Mouse (Mus musculus) embryonic facial prominence, embryonic 12.5 days (tissue): Measurements from ENCODE around the gene Adamts10. TPM values are rescaled to one million over a fixed set of nuclear protein-coding genes. Genes with fewer than 3 reads are reported as not detected.
A peak's percentile ranks its signal among the peaks of the same experiment; 100 is the strongest.

Experiments used
- ATAC-seq: fragments of 200-750 bp; cut with Nextera tagmentation; 2 replicates; pipeline ENCODE4 v1.8.0; 2017; ENCODE audit not compliant: insufficient number of reproducible peaks, insufficient read depth, low FRiP score, low TSS enrichment
- H3K27ac ChIP-seq: fragments of 300-500 bp; sonication (generic); 2 replicates; pipeline ENCODE4 v1.5.1; 2016; ENCODE audit warnings: mild to moderate bottlenecking
- H3K27me3 ChIP-seq: fragments of 300-500 bp; sonication (generic); 2 replicates; pipeline ENCODE4 v1.6.1; 2016; ENCODE audit warnings: mild to moderate bottlenecking, moderate library complexity
- H3K36me3 ChIP-seq: fragments of 300-500 bp; sonication (generic); 2 replicates; pipeline ENCODE4 v1.6.1; 2016; ENCODE audit warnings: mild to moderate bottlenecking
- H3K4me1 ChIP-seq: fragments of 300-500 bp; sonication (generic); 2 replicates; pipeline ENCODE4 v1.6.1; 2016
- H3K4me2 ChIP-seq: fragments of 300-500 bp; sonication (generic); replicated peaks from 2 replicates; pipeline ENCODE4 v1.6.1; 2016; ENCODE audit warnings: mild to moderate bottlenecking, moderate library complexity
- H3K4me3 ChIP-seq: fragments of 300-500 bp; sonication (generic); 2 replicates; pipeline ENCODE4 v1.5.1; 2016; ENCODE audit warnings: mild to moderate bottlenecking
- H3K9ac ChIP-seq: fragments of 300-500 bp; sonication (generic); 2 replicates; pipeline ENCODE4 v1.6.1; 2016; ENCODE audit warnings: mild to moderate bottlenecking, moderate library complexity
- H3K9me3 ChIP-seq: fragments of 300-500 bp; sonication (generic); 2 replicates; pipeline ENCODE4 v1.6.1; 2016; ENCODE audit warnings: mild to moderate bottlenecking, moderate library complexity
- WGBS: fragments of 180-500 bp; shearing (Covaris S2); methylation state at CpG from one replicate; pipeline ENCODE4 v1.1.7; 2016; 5-methylcytosine and 5-hydroxymethylcytosine counted together
- polyA plus RNA-seq: library from polyadenylated mRNA; unstranded; fragments of >200 nt; fragmentation: Nextera tagmentation; extraction: Ambion mirVana; gene quantifications from 2 replicates; pipeline ENCODE4 v1.2.1, GENCODE M21; 2016

Gene Adamts10
- 93.7 and 112 TPM in 2 replicates for polyA plus RNA-seq

GRCm38 (mm10) chr17:33523918-33524755 is at the start of gene Adamts10:
Adamts10 (plus strand) TSS chr17:33524204.
- WGBS = under 1% methylated on average over 44 of the region's 44 CpGs
- Histone ChIP-seq H3K27ac (peak within 1 kb of the TSS; percentile 90), H3K36me3 (peaks cover 13% of the 10 kb centered on the region), H3K9ac (peak within 1 kb of the TSS; percentile 71), H3K27me3 (no peaks in the 10 kb centered on the region), H3K4me3 (peak within 1 kb of the TSS; percentile 67), H3K9me3 (no peaks in the 10 kb centered on the region), H3K4me1 (peaks cover 19% of the 10 kb centered on the region), H3K4me2 (peak within 1 kb of the TSS; percentile 76)
- ATAC-seq = peak; percentile 59; the same call in 1 of the 2 replicates

- WGBS = 49% methylated on average over 6 of the region's 6 CpGs
These were observed 40.0 kb upstream of the Adamts10 start for GRCm38 (mm10) chr17:33484020-33484419.

GRCm38 (mm10) chr17:33487211-33487610 is 36.8 kb upstream of the Adamts10 start:
- ATAC-seq = no peak
- Histone ChIP-seq H3K27ac (no peak overlapping the region), H3K4me1 (no peaks in the 10 kb centered on the region), H3K36me3 (no peaks in the 10 kb centered on the region), H3K9me3 (no peaks in the 10 kb centered on the region), H3K27me3 (no peaks in the 10 kb centered on the region), H3K4me2 (no peak overlapping the region), H3K9ac (no peak overlapping the region), H3K4me3 (no peak overlapping the region)
- 84% methylated on average over 2 of the region's 2 CpGs for WGBS

More at GRCm38 (mm10) chr17:33484020-33484419, 40.0 kb upstream of the Adamts10 start:
- no peak for ATAC-seq
- Histone ChIP-seq H3K9me3 (no peaks in the 10 kb centered on the region), H3K36me3 (no peaks in the 10 kb centered on the region), H3K4me2 (no peak overlapping the region), H3K4me3 (no peak overlapping the region), H3K27ac (no peak overlapping the region), H3K27me3 (no peaks in the 10 kb centered on the region), H3K9ac (no peak overlapping the region), H3K4me1 (no peaks in the 10 kb centered on the region)

GRCm38 (mm10) chr17:33487652-33488051 is 36.4 kb upstream of the Adamts10 start:
- Histone ChIP-seq H3K4me2 (no peak overlapping the region), H3K9me3 (no peaks in the 10 kb centered on the region), H3K9ac (no peak overlapping the region), H3K27ac (no peak overlapping the region), H3K4me3 (no peak overlapping the region), H3K27me3 (no peaks in the 10 kb centered on the region), H3K4me1 (no peaks in the 10 kb centered on the region), H3K36me3 (no peaks in the 10 kb centered on the region)
- WGBS = no CpG with 5 or more reads among the region's 1 CpGs
- ATAC-seq = no peak

GRCm38 (mm10) chr17:33491371-33491770 is 32.6 kb upstream of the Adamts10 start:
- H3K4me1 ChIP-seq = no peaks in the 10 kb centered on the region
- H3K27me3 ChIP-seq = no peaks in the 10 kb centered on the region
- no peak overlapping the region for H3K9ac ChIP-seq
- H3K27ac ChIP-seq = no peak overlapping the region
- H3K4me2 ChIP-seq = no peak overlapping the region
- no peak overlapping the region for H3K4me3 ChIP-seq
- no peaks in the 10 kb centered on the region for H3K9me3 ChIP-seq
- WGBS = 86% methylated on average over 2 of the region's 2 CpGs
- no peak for ATAC-seq
- H3K36me3 ChIP-seq = no peaks in the 10 kb centered on the region

GRCm38 (mm10) chr17:33493065-33493464 is 30.9 kb upstream of the Adamts10 start:
- Histone ChIP-seq H3K27me3 (no peaks in the 10 kb centered on the region), H3K9me3 (no peaks in the 10 kb centered on the region), H3K36me3 (no peaks in the 10 kb centered on the region), H3K4me1 (no peaks in the 10 kb centered on the region), H3K27ac (no peak overlapping the region), H3K4me2 (no peak overlapping the region), H3K9ac (no peak overlapping the region), H3K4me3 (no peak overlapping the region)
- no peak for ATAC-seq
- WGBS = 66% methylated on average over 6 of the region's 6 CpGs

- H3K4me2 ChIP-seq = no peak overlapping the region
- H3K9me3 ChIP-seq = no peaks in the 10 kb centered on the region
- H3K4me1 ChIP-seq = no peaks in the 10 kb centered on the region
- H3K27ac ChIP-seq = no peak overlapping the region
- H3K36me3 ChIP-seq = no peaks in the 10 kb centered on the region
- no peak overlapping the region for H3K9ac ChIP-seq
- H3K27me3 ChIP-seq = no peaks in the 10 kb centered on the region
- no peak for ATAC-seq
- H3K4me3 ChIP-seq = no peak overlapping the region
These were observed 29.4 kb upstream of the Adamts10 start for GRCm38 (mm10) chr17:33494586-33494985.

- no peak overlapping the region for H3K9ac ChIP-seq
- no peaks in the 10 kb centered on the region; the same call in 1 of the 2 replicates for H3K4me1 ChIP-seq
- H3K9me3 ChIP-seq = no peaks in the 10 kb centered on the region
- H3K36me3 ChIP-seq = no peaks in the 10 kb centered on the region
- no peak for ATAC-seq
- H3K4me2 ChIP-seq = no peak overlapping the region
- 87% methylated on average over 1 of the region's 1 CpGs for WGBS
- H3K27me3 ChIP-seq = no peaks in the 10 kb centered on the region
- H3K4me3 ChIP-seq = no peak overlapping the region
- no peak overlapping the region for H3K27ac ChIP-seq
These were observed 25.1 kb upstream of the Adamts10 start for GRCm38 (mm10) chr17:33498918-33499317.

GRCm38 (mm10) chr17:33508386-33508785 is 15.6 kb upstream of the Adamts10 start:
- WGBS = 92% methylated on average over 1 of the region's 1 CpGs
- Histone ChIP-seq H3K9me3 (0 out of 2 replicates have a peak, but pooled peaks cover 5% of the 10 kb centered on the region), H3K9ac (no peak overlapping the region), H3K27ac (no peak overlapping the region), H3K27me3 (no peaks in the 10 kb centered on the region), H3K4me3 (no peak overlapping the region), H3K36me3 (no peaks in the 10 kb centered on the region), H3K4me1 (no peaks in the 10 kb centered on the region; the same call in 1 of the 2 replicates), H3K4me2 (no peak overlapping the region)
- no peak for ATAC-seq

- Histone ChIP-seq H3K36me3 (no peaks in the 10 kb centered on the region), H3K9me3 (0 out of 2 replicates have a peak, but pooled peaks cover 5% of the 10 kb centered on the region), H3K9ac (no peak overlapping the region), H3K27me3 (no peaks in the 10 kb centered on the region), H3K4me3 (no peak overlapping the region), H3K27ac (no peak overlapping the region), H3K4me1 (no peaks in the 10 kb centered on the region), H3K4me2 (no peak overlapping the region)
- ATAC-seq = no peak
- 83% methylated on average over 5 of the region's 5 CpGs for WGBS
These were observed 13.8 kb upstream of the Adamts10 start for GRCm38 (mm10) chr17:33510172-33510571.

GRCm38 (mm10) chr17:33512441-33513415 is 11.3 kb upstream of the Adamts10 start:
- Histone ChIP-seq H3K9me3 (0 out of 2 replicates have a peak, but pooled peaks cover 5% of the 10 kb centered on the region), H3K27me3 (no peaks in the 10 kb centered on the region), H3K4me2 (no peak overlapping the region), H3K9ac (no peak overlapping the region), H3K36me3 (no peaks in the 10 kb centered on the region), H3K4me3 (no peak overlapping the region), H3K4me1 (no peaks in the 10 kb centered on the region), H3K27ac (no peak overlapping the region)
- 23% methylated on average over 2 of the region's 2 CpGs for WGBS
- ATAC-seq = no peak
